Mouse (Mus musculus) left cerebral cortex, adult 18-20 months (tissue): ENCODE results near the gene Srek1ip1. TPM values are rescaled to one million over a fixed set of nuclear protein-coding genes. Genes with fewer than 3 reads are reported as not detected.
A peak's percentile ranks its signal among the peaks of the same experiment; 100 is the strongest.

Experiments used
- DNase-seq, 2 experiments: peaks; one replicate each; pipeline ENCODE4 v3.0.0; 2021 to 2022; ENCODE audit warnings: low spot score in 2 of 2, mixed read lengths in 1 of 2
- long read RNA-seq, 2 experiments: library from polyadenylated mRNA; stranded (forward); transcript quantifications; one replicate each; pipeline ENCODE4 v2.0.0; 2021
- total RNA-seq, 2 experiments: library from RNA; stranded (reverse); gene quantifications; 2 replicates each; pipeline ENCODE4 v1.2.3; 2021

Gene Srek1ip1
- total RNA-seq = 10 to 100 TPM; 18.8 to 20.7 TPM
- long read RNA-seq, experiment 1, transcript Srek1ip1-201 (5 exons, 2,365 nt) = major isoform, 5 of 5 reads
- long read RNA-seq, experiment 1, partial matches to known transcripts = 0 of 5 reads
- long read RNA-seq, experiment 1, other reads (novel, unspliced or antisense) = 0 of 5 reads
- long read RNA-seq, experiment 2, partial matches to known transcripts = 1 of 6 reads
- long read RNA-seq, experiment 2, other reads (novel, unspliced or antisense) = 1 of 6 reads

DNA sequence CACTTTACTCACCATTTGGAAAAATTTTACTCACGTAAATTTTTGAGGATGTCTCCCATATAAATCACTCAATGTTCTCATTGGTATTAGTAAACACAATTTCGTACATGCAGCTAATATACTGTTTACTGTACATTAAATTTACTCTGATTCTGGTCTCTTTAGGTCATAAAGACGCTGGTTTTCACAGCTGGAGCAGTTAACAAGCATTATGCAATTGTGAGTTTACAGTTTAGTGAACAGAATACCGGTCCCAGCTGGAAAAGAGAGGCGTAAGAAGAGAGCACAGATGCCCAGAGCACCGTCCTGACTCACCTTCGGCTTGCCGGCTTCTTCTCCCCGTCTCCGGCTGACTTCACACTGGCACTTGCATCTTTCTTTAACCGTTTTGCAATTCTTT is at the start of gene Srek1ip1:
Gene Srek1ip1 (plus strand): TSS at position 301 of the 400 bp plus-strand sequence.
- no peak for DNase-seq

- DNase-seq = peak in 1 of 2 experiments; percentile 9
Observed at GRCm38 (mm10) chr13:104742866-104743265, 49.4 kb upstream of the Srek1ip1 start.

DNA sequence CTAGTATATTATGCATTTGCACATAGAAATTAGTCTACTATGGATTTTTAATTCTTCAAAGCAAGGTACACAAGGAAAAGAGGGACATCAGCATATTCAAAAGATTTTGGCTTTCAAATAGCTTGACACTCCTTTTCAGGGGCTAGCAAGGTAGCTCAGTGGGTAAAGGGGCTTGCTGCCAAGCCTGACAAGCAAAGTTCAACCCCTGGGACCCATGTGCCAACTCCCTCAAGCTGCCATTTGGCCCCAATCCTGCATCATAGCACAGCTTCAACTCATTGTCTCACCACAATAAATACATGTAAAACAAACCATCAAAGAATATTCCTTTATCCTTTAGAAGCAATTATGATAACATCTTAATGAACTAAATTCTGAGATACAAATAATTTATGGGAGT is 45.3 kb upstream of the Srek1ip1 start:
- no peak for DNase-seq

- no peak for DNase-seq
Observed at GRCm38 (mm10) chr13:104759381-104759780, 32.9 kb upstream of the Srek1ip1 start.

GRCm38 (mm10) chr13:104762401-104762800 is 29.9 kb upstream of the Srek1ip1 start:
- no peak for DNase-seq

DNA sequence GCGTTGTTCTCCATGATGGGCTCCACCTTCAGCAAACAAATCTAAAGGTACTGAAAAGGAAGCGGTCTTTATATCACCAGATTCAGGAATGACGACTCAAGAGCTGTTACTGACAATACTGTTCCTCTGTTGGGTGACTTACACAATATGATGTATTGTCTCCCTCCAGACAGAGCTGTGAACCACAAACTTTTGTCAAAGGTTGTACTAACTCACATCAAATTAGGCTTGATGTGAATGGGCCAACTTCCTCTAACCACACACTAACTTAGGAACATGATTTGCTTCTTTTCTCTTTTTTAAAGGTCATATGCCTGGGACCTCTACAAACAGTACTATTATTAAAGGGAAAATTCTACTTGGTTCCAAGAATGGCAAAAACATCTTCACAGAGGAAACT is 29.1 kb upstream of the Srek1ip1 start:
- DNase-seq = no peak

GRCm38 (mm10) chr13:104779104-104779670 is 13.1 kb upstream of the Srek1ip1 start:
- no peak for DNase-seq

DNA sequence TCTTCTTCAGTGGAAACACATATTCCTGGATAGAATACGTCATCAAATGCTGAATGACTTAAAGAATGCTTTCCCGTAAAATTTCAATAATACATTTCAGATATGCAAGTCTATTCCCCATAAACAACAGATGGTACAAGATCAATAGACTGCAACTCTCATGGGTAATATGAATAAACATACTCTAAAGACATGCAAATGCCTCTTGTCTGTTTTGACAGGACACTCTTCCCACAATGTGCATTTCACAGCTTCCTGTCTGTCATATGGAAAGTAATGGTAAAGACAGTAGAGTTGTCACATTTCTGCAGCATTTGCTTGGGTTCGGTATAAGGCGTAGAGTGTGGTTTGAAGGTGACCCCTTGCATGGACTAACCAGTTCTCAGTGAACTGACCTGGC is 5.0 kb upstream of the Srek1ip1 start:
- no peak for DNase-seq

DNA sequence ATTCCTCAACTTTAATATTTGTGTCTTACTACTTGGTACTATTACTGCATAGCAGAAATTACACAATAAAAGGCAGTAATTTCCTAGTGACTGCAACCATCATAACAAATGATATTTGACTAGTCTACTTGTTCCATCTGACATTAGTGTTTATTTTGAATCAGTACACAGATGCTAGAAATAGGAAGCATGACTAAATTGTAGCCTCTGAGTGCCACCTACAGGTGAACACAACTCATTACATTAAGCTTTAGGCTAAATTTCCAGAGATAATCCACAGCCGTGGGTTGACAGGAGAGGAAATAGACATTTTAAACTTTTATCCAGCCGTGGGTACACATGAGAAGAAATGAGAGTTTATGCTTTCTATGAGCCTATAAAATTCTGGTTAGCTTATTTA is 2.6 kb upstream of the Srek1ip1 start:
- peak in 1 of 2 experiments; percentile 11 for DNase-seq

DNA sequence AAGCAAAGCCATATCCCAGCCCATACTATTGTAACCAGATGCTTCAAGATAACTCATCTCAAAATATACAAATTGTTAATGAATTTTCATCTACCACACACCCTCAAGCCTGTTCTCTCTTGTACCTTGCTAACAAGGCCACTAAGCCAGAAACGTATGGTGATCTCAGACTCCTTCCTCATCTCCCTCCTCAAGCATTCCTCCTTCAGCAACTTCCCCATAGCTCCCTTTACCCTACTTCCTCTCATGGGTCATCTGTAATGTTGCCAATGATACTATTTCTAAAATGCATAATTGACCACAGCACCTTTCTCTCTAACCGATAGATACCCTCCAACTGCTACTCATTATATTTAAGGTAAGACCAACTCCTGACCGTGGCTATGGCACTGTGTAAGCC is 2.1 kb downstream of the Srek1ip1 start:
- DNase-seq = no peak

DNA sequence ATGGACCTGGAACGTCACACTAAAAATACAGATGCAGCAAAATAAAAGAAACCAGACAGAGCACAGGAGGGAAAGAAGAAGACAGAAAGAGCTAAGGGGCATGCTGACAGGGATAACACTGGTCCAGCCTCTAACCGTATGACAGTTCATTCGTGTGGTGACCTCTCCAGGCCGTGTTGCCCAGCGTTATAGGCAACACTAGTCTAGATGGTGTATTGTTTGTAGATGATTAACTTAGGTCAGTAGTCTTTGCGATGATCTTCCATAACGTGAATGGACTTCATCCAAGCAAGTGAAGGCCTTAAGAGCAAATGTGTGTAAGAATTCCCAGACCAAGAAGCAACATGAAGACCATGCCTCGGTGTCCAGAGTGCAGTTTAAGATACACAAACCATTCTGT is 6.8 kb downstream of the Srek1ip1 start:
- no peak for DNase-seq

- no peak for DNase-seq
Observed at GRCm38 (mm10) chr13:104799566-104800182, 7.4 kb downstream of the Srek1ip1 start.

GRCm38 (mm10) chr13:104805681-104806080 is 13.4 kb downstream of the Srek1ip1 start:
- DNase-seq = no peak

DNA sequence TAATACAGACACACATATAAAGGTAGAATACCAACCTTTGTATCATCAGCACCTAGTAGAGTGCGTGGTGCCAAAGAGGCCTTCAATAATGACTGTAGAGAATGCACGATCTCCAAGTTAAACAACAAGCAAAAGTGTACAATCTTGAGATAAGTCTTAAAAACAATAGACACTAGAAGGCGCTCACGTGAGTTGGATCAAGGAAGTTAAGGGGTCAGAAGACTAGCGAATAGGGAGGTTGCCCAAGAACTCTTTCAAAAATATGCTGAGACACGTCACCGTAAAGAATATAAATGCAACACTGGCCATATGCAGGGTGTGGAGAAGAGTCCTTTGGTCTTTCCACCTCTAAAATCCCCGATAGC is 24.0 kb downstream of the Srek1ip1 start:
- no peak for DNase-seq

- peak; percentile 72 to 79 for DNase-seq
Observed at GRCm38 (mm10) chr13:104816635-104817571, 24.6 kb downstream of the Srek1ip1 start, which contains the start of gene Cwc27. Gene Cwc27 (minus strand): TSS chr13:104817142.

DNA sequence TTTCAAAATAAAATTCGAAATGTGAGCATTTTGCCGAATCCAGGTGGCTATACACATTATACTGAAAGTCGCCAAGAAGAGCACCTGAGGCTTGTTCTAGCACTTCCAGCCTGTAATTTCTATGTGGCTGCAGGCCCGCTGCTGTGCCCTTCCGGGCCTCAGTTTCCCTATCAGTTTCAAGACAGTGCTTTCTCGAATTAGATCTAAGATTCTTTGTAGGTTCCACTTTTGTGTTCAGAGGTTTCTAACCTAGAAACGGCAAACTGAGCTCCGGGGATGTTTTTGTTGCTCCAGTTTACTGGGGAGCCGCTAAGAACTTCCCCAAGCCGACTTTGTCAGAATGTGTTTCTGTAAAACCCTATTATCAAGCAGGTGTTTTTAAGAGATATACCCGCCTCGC is 25.4 kb downstream of the Srek1ip1 start:
- no peak for DNase-seq

GRCm38 (mm10) chr13:104821192-104821591 is 28.9 kb downstream of the Srek1ip1 start:
- DNase-seq = no peak

DNA sequence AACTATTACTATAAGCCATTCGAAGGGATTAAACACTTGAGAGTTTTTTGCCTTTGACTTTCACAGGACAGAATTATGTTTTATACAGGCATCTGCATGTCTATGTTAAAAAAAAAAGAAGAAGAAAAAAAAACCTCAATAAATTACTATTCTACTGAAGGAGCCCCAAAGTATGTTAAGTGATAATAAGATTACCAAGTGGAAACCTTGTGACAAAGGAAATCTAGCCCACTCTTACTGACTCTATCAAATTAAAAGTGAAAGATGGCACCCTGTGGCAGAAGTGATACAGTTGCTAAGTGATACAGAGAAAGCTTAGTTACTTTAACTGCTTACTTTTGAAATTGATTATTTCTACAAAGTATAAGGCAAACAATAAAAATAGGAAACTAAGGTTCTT is 29.6 kb downstream of the Srek1ip1 start:
- no peak for DNase-seq

- no peak for DNase-seq
Observed at GRCm38 (mm10) chr13:104822411-104822838, 30.1 kb downstream of the Srek1ip1 start.

DNA sequence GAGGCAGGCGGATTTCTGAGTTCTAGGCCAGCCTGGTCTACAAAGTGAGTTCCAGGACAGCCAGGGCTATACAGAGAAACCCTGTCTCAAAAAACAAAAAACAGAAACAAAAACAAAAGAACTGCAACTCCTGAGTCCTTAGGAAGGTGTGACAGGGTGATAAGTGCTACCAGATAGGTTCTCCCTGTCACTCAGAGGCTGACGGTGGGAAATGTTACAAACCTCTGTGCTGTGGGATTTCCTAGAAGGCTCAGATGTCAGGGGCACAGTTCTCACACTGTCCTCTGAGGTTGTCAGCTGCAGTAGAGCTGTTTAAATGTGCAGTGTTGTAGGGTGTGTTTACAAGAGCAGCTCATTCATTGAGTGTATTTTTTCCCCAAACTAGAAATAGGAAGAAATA is 33.2 kb downstream of the Srek1ip1 start:
- DNase-seq = no peak

DNA sequence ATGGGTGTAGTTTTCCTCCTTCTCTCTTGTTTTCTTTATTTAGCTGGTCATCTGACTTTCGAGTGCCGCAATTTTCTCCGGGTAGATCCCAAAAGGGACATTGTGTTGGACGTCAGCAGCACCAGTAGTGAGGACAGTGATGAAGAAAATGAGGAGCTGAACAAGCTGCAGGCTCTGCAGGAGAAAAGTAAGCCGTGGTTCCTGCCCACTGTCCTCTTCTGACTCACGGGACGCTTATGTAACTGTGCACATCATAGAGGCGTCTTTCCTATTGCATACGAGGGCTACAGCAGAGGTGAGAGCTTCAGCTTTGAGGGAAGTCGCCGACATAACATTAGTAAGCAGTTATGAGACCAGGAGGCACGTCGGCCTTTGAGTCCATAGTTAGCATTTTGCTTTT is 40.5 kb downstream of the Srek1ip1 start:
- peak; percentile 31 to 46 for DNase-seq

DNA sequence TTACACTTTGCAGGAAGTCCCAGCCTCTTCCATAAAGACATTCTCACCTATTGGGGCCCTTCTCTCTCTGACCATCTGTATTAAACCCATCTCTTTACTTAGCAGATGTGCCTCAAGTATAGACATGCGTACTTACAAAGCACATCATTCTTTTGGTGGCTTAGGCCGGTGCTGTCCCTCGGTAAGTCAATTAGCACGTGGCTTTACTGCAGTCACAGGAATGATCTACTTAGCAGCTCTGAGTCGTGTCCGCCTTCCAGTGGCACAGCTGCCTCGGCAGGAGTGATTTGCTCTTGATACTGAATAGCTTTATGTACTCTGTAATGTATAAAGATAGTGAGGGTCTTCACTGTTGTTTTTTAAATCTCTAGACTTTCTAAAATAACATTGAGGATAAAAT is 45.3 kb downstream of the Srek1ip1 start:
- DNase-seq = no peak
